Mouse (Mus musculus) left cerebral cortex, adult 11 months (tissue): ENCODE measurements around the gene Vmn1r51.
"Not testable (repeated sequence)": the region's sequence is repeated elsewhere in the genome, so short reads cannot be mapped to it uniquely, and the experiment has no call there.

Source experiments
- DNase-seq: peaks from one replicate; pipeline ENCODE4 v3.0.0; 2022; ENCODE audit warnings: low spot score

The Vmn1r51 gene

DNA sequence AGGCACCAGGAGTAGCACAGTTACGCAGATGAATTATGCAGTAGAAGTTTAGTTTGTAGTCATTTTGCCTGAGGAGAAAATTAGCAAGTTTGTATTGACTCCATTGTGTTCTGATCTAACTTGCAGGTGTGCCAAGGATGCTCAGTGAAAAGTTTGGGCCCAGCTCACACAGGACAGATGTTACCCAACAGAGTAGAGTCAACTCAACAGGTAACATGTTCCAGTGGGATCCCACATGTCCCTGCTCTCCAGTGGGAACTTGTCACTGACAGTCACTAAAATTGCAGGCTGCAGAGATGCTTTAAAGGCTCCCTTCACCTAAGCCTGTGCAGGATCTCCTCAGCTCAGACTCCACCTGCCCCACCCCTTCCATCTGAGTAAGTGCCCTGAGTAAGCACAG lies at the start of gene Vmn1r51:
TSS of gene Vmn1r51 (plus strand) at position 301 of the 400 bp plus-strand sequence.
- not testable (repeated sequence) for DNase-seq

DNA sequence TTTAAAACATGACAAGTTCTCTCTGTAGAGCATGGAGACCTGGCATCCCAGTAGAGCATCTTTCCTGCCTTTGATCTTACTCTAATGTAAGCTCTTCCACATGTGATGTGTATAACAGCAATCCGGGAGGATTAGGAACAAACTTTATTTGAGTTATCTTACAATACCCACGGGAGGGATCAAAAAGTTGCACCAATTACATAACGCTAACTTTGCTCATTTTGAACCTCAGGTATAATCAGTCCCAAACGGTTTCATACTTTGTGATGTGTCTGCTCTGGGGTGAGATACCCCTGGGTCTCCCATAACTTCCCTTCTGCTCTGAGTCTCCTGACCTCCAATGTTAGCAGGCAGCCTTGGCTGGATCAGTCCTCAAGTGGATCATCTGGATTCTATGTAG lies 44.0 kb upstream of the Vmn1r51 start, which contains the start of gene Vmn1r49:
TSS of gene Vmn1r49 (minus strand) at position 101 of the 400 bp plus-strand sequence.
- no peak for DNase-seq

DNA sequence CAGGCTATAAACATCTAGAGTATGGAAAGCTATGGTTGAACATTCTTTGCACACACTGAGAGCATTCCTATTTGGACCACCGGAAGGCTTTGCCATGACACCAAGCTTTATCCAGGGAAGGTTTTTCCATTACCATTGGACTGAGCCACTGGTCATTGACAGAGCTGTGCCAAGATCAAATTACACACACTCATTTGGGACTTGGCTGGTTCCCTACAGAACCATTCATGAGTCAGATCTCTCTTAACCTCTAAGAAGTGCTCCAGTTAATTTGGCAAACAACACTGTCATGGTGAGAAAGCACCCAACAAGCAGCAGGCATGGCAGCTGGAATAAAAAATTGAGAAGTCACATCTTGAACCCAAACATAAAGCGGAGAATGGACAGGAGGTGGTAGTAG lies 21.8 kb upstream of the Vmn1r51 start:
- no peak for DNase-seq

DNA sequence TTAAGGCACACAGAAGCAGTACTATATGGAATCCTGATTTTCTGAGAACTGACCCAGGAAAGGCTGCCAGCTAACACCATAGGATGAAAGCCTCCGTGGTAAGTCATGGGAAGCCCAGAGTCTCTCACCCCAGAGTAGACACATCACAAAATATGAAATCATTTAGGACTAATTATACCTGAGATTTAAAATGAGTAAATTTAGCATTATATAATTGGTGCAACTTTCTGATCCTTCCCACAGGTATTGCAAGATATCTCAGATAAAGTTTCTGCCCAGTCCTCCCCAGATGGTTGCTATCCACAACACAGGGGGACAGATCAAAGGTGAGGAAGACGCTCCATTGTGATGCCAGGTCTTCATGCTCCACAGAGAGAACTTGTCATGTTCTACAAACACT lies 21.3 kb upstream of the Vmn1r51 start, which contains the start of gene Vmn1r50:
TSS of gene Vmn1r50 (plus strand) at position 301 of the 400 bp plus-strand sequence.
- no peak for DNase-seq

DNA sequence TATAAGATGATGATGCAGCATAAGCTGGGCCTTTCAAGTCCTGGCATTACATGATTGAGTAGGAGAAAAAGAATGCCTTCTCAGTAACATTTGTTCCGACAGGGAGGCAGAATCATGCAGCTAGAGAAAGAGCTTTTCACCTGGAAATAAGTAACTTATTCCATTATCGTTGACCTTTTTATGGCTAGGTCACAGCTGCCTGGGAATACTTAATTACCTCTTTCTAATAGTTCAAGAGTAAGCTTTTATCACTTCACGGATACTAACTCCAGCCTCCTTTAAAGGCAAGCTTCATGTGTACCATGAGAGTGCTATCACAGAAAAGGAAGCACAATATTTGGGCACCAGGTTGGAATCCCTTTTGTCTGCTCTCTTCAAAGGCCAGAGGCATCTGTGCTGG lies 37.7 kb downstream of the Vmn1r51 start:
- no peak for DNase-seq

DNA sequence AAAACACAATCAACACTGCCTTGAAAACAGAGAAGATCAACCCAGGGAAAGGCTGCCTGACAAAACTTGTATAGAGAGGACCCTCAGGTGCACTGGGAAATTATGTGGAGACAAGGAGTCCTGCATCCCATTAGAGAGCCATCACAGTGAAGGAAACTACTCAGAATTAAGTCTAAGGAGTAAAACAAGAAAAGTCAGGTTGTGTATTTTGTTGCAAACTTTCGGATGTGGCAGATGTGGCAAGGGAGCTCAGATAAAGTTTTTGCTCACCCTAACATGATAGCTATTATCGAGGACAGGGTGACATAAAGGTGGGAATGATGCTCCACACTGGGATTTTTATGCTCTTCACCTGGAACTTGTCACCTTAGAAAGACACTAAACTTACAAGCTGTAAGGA lies 52.1 kb downstream of the Vmn1r51 start, which contains the start of gene Vmn1r52:
TSS of gene Vmn1r52 (plus strand) at position 301 of the 400 bp plus-strand sequence.
- no peak for DNase-seq
